Mouse (Mus musculus) adrenal gland, postnatal 25 days (tissue): ENCODE measurements at regions not wholly inside any gene's neighbourhood (a gene's known extent, or its start where the extent isn't known, plus 50 kb on each side); places are given as distances from the start of the nearest gene placed in this dataset.

Source experiments
- DNase-seq: peaks from one replicate; pipeline ENCODE4 v3.0.0; 2021; ENCODE audit warnings: mixed read lengths

DNA sequence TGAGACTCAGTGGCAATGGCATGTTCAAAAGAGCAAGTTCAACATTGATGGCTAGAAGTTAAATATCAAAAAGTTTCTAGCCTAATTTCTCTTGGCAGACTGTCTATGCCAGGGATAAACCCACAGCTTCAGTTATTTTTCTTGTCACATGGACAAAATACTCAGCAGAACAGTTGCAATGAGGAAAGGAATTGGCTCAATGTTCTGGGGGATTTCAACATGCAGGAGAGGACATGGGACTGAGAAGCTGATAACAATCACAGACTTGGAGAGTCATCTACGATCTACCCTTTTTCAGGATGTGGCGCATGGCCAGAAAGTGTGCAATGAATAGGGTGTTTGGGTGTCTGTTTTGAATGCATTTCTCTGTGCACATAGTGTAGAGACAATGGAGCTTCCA is 389.9 kb downstream of the Rnd3 start:
- no peak for DNase-seq

- DNase-seq = no peak
Measured at GRCm38 (mm10) chr2:50757837-50758541, 390.9 kb downstream of the Rnd3 start.

GRCm38 (mm10) chr2:50755616-50756450 is 393.1 kb downstream of the Rnd3 start:
- no peak for DNase-seq

DNA sequence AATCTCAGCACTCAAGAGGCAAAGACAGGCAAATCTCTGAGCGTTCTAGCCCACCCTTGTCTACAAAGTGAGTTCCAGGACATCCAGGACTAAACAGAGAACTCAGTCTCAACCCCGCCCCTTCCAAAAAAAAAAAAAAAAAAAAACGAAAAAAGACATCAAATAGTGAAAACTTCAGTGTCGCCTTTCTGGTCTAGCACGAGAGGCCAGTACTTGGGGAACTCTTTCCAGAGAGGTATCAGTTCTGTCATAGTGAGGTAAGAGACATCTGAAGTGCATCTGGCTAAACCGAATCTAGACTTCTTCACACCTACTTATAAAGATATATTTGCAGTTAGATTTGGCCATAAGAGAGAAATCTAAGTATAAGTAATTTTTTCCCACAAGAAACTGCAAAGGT is 393.8 kb downstream of the Rnd3 start:
- DNase-seq = no peak

DNA sequence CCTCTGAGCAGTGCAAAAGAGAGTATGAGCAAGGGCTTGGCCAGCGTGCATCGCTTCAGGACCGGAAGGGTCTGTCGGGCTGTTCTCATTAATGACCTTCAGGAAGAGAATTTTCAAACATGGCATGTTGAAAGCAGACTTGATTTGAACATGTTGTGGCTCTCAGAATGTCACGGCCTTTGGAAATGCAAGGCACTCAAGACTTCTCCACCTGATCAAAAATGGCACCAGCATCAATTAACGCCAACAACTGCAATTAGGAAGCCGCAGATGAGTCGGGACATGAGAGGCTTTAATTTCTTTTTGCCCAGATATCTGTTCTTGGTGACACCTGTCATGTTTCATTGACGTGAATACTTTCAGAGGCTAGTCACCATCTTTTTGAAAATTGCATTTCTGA is 396.5 kb downstream of the Rnd3 start:
- no peak for DNase-seq

DNA sequence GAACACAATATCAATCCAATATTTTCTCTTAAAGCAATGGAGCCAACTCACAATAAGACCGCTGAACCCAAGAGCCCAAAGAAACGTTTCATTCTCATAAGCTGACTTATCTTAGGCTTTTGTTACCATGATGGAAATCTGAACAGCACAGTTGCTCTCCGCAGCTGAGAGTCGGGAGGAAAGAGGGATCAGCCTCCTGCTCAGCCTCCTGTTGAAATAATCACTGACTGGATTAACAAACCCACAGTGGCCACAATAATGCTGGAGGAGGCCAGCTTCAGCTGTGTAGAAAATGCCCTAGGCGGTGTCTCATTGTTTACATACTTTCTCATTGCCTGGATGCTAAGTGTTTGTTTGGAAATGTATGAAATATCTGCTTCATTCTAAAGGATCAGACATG is 398.1 kb downstream of the Rnd3 start:
- no peak for DNase-seq

GRCm38 (mm10) chr2:50744625-50745214 is 404.2 kb downstream of the Rnd3 start:
- DNase-seq = no peak

DNA sequence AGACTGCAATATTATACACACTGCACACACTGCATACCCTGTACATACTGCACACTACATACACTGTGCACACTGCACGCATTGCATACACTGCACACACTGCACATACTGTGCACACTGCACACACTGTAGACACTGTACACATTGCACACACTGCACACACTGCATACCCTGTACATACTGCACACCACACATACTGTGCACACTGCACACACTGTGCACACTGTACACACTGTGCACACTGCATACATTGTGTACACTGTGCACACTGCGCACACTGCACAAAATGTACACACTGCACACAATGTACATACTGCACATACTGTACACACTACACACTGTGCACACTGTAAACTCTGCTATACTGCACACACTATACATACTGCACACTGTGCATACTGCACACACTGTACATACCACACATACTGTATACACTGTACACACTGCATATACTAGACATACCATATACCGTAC is 405.1 kb downstream of the Rnd3 start:
- no peak for DNase-seq

DNA sequence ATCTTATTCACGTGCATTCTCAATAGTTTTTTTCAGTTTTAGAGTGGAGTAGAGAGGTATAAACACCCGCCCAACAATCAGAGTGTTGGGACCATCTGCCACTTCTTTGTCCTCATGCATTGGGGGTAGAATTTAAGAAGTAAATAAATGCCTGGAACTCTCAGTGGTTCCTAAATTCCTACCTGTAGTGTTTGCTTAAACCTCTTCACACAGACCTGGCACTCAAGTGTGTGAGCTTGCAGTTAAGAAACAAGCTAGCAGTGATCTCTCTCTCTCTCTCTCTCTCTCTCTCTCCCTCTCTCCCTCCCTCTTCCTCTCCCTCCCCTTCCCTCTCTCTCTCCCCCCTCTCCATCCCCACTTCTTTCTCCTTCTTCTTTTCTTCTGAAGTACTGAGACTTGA is 406.5 kb downstream of the Rnd3 start:
- DNase-seq = no peak

GRCm38 (mm10) chr2:50741337-50741736 is 407.6 kb downstream of the Rnd3 start:
- no peak for DNase-seq

GRCm38 (mm10) chr2:50739599-50739979 is 409.3 kb downstream of the Rnd3 start:
- DNase-seq = no peak

GRCm38 (mm10) chr2:50738936-50739598 is 409.8 kb downstream of the Rnd3 start:
- no peak for DNase-seq

DNA sequence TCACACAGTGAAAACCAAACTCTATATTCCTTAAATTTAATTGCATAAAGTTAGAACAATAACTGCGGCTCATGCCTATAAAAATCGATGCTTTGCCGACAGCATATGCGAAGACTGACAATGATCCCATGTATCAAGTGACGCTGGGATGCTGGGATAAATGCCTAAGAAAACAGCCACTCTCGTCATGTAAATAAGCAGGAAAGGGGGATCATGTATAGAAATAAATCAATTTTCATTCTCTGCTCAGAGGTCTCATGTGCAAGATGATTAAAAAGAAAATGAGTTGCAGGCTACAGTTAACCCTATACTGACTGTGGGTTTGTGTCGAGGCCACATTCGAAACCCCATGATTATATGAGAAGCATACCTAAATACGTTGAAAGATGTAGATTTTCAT is 411.2 kb downstream of the Rnd3 start:
- DNase-seq = no peak

DNA sequence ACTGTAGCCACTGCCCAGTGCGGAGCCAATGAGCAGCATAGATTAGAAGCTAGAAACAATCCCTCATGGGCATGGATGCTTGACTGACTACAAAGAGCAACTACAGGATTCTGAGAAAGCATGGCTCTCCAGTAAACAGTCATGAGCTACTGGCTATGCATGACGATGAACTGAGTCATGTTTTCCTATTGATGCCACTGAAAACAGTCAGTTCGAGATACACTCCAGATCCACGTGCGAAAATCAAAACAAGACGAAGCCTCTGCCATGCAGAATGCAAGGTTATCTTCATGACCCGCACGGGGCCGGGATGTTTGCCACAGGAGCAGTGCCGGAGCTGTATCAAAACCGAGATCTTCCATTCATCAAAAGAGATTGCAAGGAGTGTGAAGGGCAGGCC is 413.9 kb downstream of the Rnd3 start:
- no peak for DNase-seq

DNA sequence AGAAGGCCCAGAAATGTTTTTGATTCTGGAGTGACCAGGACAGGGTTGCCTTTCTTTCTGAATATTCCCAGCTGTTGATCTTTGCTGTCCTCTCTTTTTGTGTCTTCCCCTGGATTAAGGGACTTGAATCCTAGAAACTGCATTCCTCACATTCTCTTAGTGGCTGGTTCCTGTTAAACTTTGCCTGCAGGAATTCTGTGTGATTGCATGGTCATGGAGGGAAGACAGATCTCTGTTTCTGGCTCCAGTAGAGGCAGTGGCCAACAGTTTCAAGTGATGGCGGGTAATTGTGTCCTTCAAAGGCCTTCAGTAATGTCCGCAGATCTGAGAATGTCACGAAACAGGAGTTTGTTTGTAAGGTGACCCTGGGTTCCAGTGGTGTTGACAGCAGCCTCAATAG is 410.1 kb upstream of the Mmadhc start:
- DNase-seq = no peak

- DNase-seq = peak; percentile 14
Measured at GRCm38 (mm10) chr2:50704297-50704696, 407.7 kb upstream of the Mmadhc start.

DNA sequence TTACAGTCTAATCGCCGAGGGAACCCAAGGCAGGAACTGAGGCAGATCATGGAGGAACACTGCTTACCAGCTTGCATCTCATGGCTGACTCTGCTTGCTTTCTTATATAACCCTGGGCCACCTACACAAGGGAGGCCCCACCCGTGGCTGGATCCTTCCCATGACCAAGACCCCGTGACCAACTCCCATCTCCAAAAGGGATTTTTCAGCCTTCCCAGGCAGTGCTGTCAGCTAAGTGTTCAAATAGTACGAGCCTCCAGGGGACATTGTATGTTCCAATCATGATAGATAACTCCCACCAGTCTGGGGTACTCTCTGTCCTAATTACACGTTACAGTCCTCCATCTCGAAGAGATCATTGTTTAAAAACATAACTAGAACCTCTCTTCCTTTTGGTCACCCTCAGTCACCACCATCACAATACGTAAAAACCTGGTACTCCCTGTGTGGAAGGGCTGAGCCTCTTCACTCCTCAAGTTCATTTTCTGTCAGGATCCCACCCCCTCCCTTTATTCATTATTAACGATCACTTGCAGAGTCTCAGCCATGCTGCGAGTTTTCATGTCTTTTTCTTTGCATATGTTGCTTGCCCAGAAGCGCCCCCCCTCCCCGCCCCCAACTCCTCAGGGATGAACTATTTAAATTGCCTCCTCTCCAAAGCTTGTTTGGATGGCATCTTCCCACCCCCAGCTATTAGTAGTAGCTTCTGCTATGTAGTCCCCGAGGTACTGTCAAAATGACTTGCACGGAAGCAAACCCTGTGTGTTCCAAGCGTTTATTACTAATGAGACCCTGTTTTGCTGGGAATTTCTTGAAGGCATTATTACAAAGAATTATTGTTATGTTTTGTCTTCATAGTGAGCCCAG is 406.2 kb upstream of the Mmadhc start:
- DNase-seq = no peak

DNA sequence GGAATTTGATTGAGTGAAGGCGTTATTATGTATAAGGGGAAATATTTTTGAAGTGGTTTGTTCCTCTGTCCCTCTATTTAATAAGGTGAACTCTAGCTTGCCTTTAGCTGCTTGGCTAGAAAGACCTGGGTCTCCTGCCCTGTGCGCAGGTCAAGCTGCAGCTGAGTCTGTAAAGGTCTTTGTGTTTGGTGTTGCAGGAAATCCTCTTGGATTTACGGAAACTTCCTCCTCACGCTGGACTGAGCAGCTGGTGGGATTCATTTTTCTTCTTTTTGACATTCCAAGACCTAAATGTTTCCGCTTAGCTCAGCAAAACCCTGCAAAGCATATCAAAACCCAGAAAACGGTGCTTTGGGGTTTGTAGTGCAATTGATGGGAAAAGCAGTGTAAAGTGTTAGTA is 402.2 kb upstream of the Mmadhc start:
- DNase-seq = no peak

- no peak for DNase-seq
Measured at GRCm38 (mm10) chr2:50696575-50696974, 400.0 kb upstream of the Mmadhc start.

DNA sequence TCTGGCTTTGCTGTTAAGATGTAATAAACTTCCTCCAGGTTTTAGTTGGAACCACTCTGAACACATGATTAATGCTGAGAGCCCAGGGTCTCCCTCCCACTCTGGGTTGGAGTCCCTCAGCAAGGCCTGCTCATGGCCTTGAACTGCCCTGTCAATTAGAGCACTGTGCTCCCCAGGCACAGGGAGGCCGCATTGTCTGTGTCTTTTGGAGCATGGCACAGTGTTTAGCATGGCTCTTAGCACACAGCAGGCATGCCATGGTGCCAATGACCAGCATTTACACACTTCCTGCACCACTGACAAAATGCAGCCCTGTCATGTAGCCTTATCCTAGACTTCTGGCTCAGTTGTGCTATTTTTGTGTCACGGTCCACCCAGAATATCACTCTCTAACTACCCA is 398.2 kb upstream of the Mmadhc start:
- DNase-seq = peak; percentile 27

DNA sequence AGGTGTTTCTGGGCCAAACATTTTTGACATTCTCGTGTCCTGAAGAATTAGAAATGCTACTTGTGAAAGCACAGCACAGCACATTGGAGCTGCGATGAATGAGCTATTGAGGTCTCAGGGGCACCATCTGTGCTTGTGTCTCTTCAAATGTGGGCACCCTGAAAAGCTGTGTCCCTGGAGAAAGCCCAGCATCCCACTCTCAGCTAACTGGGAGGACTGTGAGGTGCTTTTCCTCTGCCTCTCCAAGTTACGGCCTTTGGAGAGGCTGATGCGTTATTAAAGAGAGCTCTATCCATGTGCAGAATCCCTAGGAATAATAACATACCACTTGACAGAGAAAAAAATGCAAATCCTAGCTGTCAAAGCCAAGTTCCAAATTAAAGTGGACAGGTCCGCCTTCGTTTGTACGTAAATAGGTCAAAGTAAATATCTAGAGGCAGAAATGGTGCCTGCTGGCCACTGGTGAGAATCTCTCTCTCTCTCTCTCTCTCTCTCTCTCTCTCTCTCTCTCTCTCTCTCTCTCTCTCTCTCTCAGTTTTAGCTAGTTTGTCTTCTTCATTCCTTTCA is 397.3 kb upstream of the Mmadhc start:
- no peak for DNase-seq
